Mouse (Mus musculus) spleen, adult 2 months (tissue): ENCODE results near the gene Parp14.

Experiments
- CTCF ChIP-seq: fragments of 200-500 bp; IDR thresholded peaks from 2 replicates; pipeline ENCODE4 v1.5.1; 2011; ENCODE audit warnings: mild to moderate bottlenecking, inconsistent platforms; ENCODE audit not compliant: insufficient read depth, insufficient read length, insufficient replicate concordance; ENCODE audit errors: extremely low read depth
- POLR2A ChIP-seq: fragments of 200-500 bp; IDR thresholded peaks from 2 replicates; pipeline ENCODE4 v1.6.1; 2011; ENCODE audit warnings: low read depth, low read length, inconsistent platforms

DNA sequence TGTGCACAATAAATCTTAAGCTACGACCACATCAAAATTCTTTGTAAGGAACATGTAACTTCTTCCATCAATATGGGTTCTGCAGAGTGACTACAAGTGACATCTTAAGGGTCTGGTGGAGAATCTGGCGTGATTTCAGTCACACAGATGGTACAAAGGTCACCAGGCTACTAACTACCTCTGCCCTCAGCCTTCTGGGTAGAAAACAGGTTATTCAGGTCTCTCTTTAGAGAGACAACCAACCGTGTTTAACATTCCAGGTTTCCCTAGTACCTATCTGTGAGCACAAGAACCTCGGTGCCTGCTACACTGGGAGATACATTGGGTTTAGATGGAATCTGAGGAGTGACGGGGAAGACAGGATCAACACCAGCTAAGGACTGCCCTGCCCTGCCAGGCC, 43.0 kb upstream of the Parp14 start:
- TF ChIP-seq POLR2A (no peak), CTCF (no peak)
